Mouse (Mus musculus): ENCODE results near the gene Maff. TPM values are rescaled to one million over a fixed set of nuclear protein-coding genes. Genes with fewer than 3 reads are reported as not detected.

Gene Maff
- polyA plus RNA-seq, 1 experiment from 2014 or later = 47.8 TPM

- in situ Hi-C loops (cut with MboI; ENCODE audit: low pct_unique_long_range_greater_than_20kb) = no loop called here
- DNase-seq (ENCODE audit: low read depth, low spot score) = no peak
- ChIA-PET CTCF (no interaction called here), POLR2A (interaction anchor here (1.0 kb wide), 1 partner anchor 15 kb away, joined by 3 read pairs; no protein-coding TSS in a partner anchor)
- no peaks in the 10 kb centered on the region for H3K27me3 ChIP-seq
- ATAC-seq = no peak
- TF ChIP-seq CTCF (IDR thresholded peaks at IDR 0.05) = no peak
These were observed 17.0 kb upstream of the Maff start for GRCm38 (mm10) chr15:79329346-79329978.

- ChIA-PET POLR2A (interaction anchor here (1.0 kb wide), 1 partner anchor 14 kb away, joined by 3 read pairs; no protein-coding TSS in a partner anchor), CTCF (interaction anchor here (1.4 kb wide), 1 partner anchor 87 kb away, joined by 3 read pairs; no protein-coding TSS in a partner anchor)
- DNase-seq (ENCODE audit: low read depth, low spot score) = no peak
- no peaks in the 10 kb centered on the region for H3K27me3 ChIP-seq
- in situ Hi-C loops (cut with MboI; ENCODE audit: low pct_unique_long_range_greater_than_20kb) = no loop called here
- ATAC-seq = no peak
- TF ChIP-seq CTCF (IDR thresholded peaks at IDR 0.05) = no peak
These were observed 16.4 kb upstream of the Maff start for GRCm38 (mm10) chr15:79329979-79330363.

- ChIA-PET POLR2A (interaction anchor here (1.0 kb wide), 1 partner anchor 14 kb away, joined by 3 read pairs; no protein-coding TSS in a partner anchor), CTCF (interaction anchor here (1.4 kb wide), 1 partner anchor 88 kb away, joined by 3 read pairs; no protein-coding TSS in a partner anchor)
- H3K27me3 ChIP-seq = no peaks in the 10 kb centered on the region
- no peak for ATAC-seq
- in situ Hi-C loops (cut with MboI; ENCODE audit: low pct_unique_long_range_greater_than_20kb) = no loop called here
- no peak for DNase-seq (ENCODE audit: low read depth, low spot score)
- no peak for TF ChIP-seq CTCF (IDR thresholded peaks at IDR 0.05)
These were observed 15.9 kb upstream of the Maff start for GRCm38 (mm10) chr15:79330521-79330920.

GRCm38 (mm10) chr15:79333409-79333808 is 13.0 kb upstream of the Maff start:
- in situ Hi-C loops (cut with MboI; ENCODE audit: low pct_unique_long_range_greater_than_20kb) = no loop called here
- DNase-seq (ENCODE audit: low read depth, low spot score) (no peak), ATAC-seq (no peak)
- TF ChIP-seq CTCF (IDR thresholded peaks at IDR 0.05) = no peak
- POLR2A ChIA-PET = no interaction called here
- H3K27me3 ChIP-seq = no peaks in the 10 kb centered on the region
- CTCF ChIA-PET = no interaction called here

- ChIA-PET POLR2A (no interaction called here), CTCF (no interaction called here)
- no peaks in the 10 kb centered on the region for H3K27me3 ChIP-seq
- in situ Hi-C loops (cut with MboI; ENCODE audit: low pct_unique_long_range_greater_than_20kb) = no loop called here
- TF ChIP-seq CTCF (IDR thresholded peaks at IDR 0.05) = no peak
- ATAC-seq = no peak
- DNase-seq (ENCODE audit: low read depth, low spot score) = no peak
These were observed 11.3 kb upstream of the Maff start for GRCm38 (mm10) chr15:79335061-79335655.

DNA sequence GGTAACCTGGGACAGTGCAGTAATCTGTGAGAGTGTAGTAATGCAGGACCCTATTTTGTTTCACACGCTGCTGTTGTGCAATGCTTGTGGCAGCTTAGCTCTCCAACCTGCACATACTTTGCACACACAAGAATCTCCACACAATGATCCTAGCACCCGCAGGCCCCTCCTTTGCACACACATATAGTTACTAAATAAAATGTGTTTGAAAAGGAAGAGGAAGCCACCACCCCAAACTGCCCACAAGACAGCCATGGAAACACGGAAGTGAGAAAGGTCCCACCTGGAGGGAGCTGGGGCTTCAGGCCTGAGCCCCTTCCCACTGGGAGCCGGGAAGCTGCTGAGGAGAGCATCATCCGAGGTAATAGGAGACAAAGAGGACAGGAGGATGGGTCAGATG is 7.4 kb upstream of the Maff start:
- ATAC-seq = no peak
- no peak for DNase-seq (ENCODE audit: low read depth, low spot score)
- CTCF ChIA-PET = no interaction called here
- in situ Hi-C loops (cut with MboI; ENCODE audit: low pct_unique_long_range_greater_than_20kb) = no loop called here
- POLR2A ChIA-PET = no interaction called here
- TF ChIP-seq CTCF (IDR thresholded peaks at IDR 0.05) = no peak
- no peaks in the 10 kb centered on the region for H3K27me3 ChIP-seq

- in situ Hi-C loops (cut with MboI; ENCODE audit: low pct_unique_long_range_greater_than_20kb) = no loop called here
- ATAC-seq (no peak), DNase-seq (ENCODE audit: low read depth, low spot score) (no peak)
- POLR2A ChIA-PET = no interaction called here
- TF ChIP-seq CTCF (IDR thresholded peaks at IDR 0.05) = no peak
- CTCF ChIA-PET = no interaction called here
- H3K27me3 ChIP-seq = no peaks in the 10 kb centered on the region
These were observed 3.6 kb upstream of the Maff start for GRCm38 (mm10) chr15:79342641-79343337.

DNA sequence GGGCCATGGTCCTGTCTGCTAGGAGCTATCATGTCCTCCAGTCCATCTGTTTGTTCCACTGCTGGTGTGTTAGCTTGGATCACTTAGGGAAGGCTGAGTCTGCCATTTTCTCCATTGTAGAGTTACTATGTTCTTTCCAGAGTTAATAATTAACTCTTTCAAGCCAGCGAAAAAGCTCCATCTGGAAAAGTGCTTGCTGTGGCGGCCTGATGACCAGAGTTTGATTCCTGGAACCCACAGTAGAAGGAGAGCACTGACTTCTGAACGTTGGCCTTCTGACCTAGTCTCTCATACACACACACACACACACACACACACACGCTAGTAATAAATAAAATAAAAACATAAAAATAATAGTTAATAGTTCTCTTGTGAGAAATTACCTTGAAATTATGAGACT is 1.8 kb upstream of the Maff start:
- in situ Hi-C loops (cut with MboI; ENCODE audit: low pct_unique_long_range_greater_than_20kb) = no loop called here
- CTCF ChIA-PET = no interaction called here
- DNase-seq (ENCODE audit: low read depth, low spot score) = no peak
- TF ChIP-seq CTCF (IDR thresholded peaks at IDR 0.05) = no peak
- H3K27me3 ChIP-seq = no peaks in the 10 kb centered on the region
- POLR2A ChIA-PET = interaction anchor here (0.6 to 1.2 kb wide), 3 partner anchors 15 to 129 kb away, joined by 3 to 4 read pairs (median 3); no protein-coding TSS in a partner anchor
- ATAC-seq = no peak

DNA sequence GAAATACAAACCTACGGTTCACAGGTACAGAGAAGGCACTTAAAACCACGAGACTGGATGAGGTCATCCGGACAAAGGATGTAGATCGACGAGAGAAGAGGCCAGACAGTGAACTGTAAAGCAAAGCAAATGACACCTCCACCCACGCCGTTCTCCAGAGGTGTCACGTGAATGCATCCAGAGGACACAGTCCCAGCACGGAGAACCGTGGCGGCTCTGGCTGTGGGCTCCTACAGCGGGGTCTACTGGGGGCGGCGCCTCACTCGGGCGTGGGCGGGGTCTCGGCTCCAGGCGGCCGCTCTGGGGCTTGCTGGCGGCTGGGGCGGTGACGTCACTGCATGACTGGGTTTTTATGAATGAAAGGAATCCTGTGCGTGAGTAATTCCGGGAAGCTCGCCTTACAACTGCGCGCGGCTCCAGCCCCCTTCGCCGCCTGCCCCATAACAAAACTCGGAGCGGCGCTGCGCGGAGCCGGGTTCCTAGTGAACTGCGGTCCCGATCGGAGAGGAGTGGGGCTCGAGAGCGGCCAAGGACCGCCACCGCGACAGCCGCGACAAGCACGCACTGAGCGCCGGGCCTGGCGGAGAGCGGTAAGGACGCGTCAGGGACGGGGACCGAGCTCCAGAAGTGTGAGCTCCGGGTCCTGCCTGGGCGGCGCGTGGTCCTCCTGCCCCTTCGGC is 884 bp downstream of the Maff start:
- TF ChIP-seq CTCF (IDR thresholded peaks at IDR 0.05) = no peak

DNA sequence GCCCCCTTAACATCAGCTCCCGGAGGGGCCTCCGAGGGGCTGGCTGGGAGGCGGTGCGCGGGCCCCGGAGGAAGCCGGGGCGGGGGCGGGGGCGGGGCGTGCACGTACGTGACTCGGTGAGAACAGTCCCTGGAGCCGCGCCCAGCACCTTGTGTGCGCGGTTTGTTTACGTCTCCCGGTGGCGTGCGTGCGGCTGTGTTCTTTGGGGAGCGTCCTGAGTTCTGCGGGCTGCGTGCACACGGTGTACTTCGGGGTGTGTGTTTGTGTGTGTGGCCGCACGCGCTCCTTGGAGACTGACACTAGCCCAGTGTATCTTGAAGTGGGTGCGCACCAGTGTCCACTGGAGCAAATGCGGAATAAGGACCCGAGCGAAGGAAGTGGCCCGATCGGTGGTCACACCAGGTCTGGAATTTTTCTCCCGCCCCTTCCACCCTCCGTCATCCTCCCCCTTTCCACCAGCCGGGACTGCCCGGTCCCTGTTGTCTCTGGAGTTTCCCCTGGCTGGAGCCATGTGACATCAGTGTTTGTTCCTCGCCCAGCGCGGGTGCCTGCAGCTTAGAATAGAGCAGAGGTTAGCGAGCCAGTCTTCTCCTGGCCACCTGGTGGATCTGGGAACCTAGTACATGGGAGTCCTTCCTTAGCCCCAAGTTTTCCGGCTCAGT is 1.6 kb downstream of the Maff start:
- in situ Hi-C loops (cut with MboI; ENCODE audit: low pct_unique_long_range_greater_than_20kb) = no loop called here
- DNase-seq (ENCODE audit: low read depth, low spot score) (no peak), ATAC-seq (peak; percentile 34)
- CTCF ChIA-PET = no interaction called here
- TF ChIP-seq CTCF (IDR thresholded peaks at IDR 0.05) = no peak
- H3K27me3 ChIP-seq = no peaks in the 10 kb centered on the region
- POLR2A ChIA-PET = interaction anchor here (1.0 to 1.4 kb wide), 2 partner anchors 10 to 21 kb away, joined by 3 read pairs; no protein-coding TSS in a partner anchor

More for the DNA sequence above, 884 bp downstream of the Maff start:
- CTCF ChIA-PET = no interaction called here
- POLR2A ChIA-PET = interaction anchor here (0.7 to 1.6 kb wide), 4 partner anchors 8 to 23 kb away, joined by 3 to 4 read pairs (median 3); no protein-coding TSS in a partner anchor
- in situ Hi-C loops (cut with MboI; ENCODE audit: low pct_unique_long_range_greater_than_20kb) = no loop called here
- H3K27me3 ChIP-seq = no peaks in the 10 kb centered on the region
- ATAC-seq (peak; percentile 61), DNase-seq (ENCODE audit: low read depth, low spot score) (no peak)

Data from Patski (cell line).